ENCODE assay signal across 12 mouse cellular contexts in genomic region chr19:55991791-55992726, GRCm38 (mm10).
A peak's percentile ranks its signal among the peaks of the same experiment; 100 is the strongest.
DNase-seq lines count a peak whose midpoint lies in the region; ATAC-seq lines count a peak whose summit lies in the region.
"Had no signal": no experiment of that assay in that cellular context is flagged by ENCODE, and none has a peak within 500 bp of the region (broad histone marks: within the 10 kb centered on the region; RNA-seq: fewer than 3 reads in every experiment).

No protein-coding gene starts in this region.

- H3K4me1 ChIP-seq in forebrain, embryonic 10.5 days: peaks cover 15% of the 10 kb centered on the region
- no peaks in the 10 kb centered on the region for H3K4me1 ChIP-seq in forebrain, embryonic 11.5 days (replicated peaks; ENCODE audit: control insufficient read depth, insufficient read depth, low read length)
- H3K4me1 ChIP-seq in neural tube, embryonic 11.5 days (ENCODE audit: control insufficient read depth, insufficient read depth, low read length): peaks cover 3% of the 10 kb centered on the region; the same call in 1 of the 2 replicates
- H3K4me1 ChIP-seq in neural tube, embryonic 15.5 days: peaks cover 14% of the 10 kb centered on the region
- H3K4me1 ChIP-seq: heart, embryonic 12.5 days had no signal

- DNase-seq in forebrain, embryonic 10.5 days (ENCODE audit: extremely low spot score, low spot score): no peak
- no peak for DNase-seq in forebrain, embryonic 11.5 days (ENCODE audit: low spot score)
- DNase-seq in neural tube, embryonic 11.5 days (ENCODE audit: low spot score): no peak
- peak; percentile 50 to 72 for DNase-seq in frontal cortex, adult 2 months (ENCODE audit: extremely low spot score in 1 of 2, low spot score in 1 of 2)
- no peak for DNase-seq in cerebellum, adult 11 months
- DNase-seq in cerebellum, adult 11-12 months: no peak
- DNase-seq in adrenal gland, adult 18-20 months (ENCODE audit: low spot score in 2 of 2): no peak
- DNase-seq: B cell, adult 2 months; thymus, adult 2 months had no signal

- no peak overlapping the region for H3K4me3 ChIP-seq in forebrain, embryonic 10.5 days
- H3K4me3 ChIP-seq in forebrain, embryonic 11.5 days (ENCODE audit: low read depth, low read length): no peak overlapping the region
- no peak overlapping the region for H3K4me3 ChIP-seq in neural tube, embryonic 11.5 days (ENCODE audit: low read depth, low read length)
- no peak overlapping the region for H3K4me3 ChIP-seq in neural tube, embryonic 15.5 days (replicated peaks)
- H3K4me3 ChIP-seq: heart, embryonic 12.5 days had no signal

- peaks cover 20% of the 10 kb centered on the region for H3K27me3 ChIP-seq in forebrain, embryonic 10.5 days (ENCODE audit: poor library complexity, severe bottlenecking)
- no peaks in the 10 kb centered on the region; the same call in 1 of the 2 replicates for H3K27me3 ChIP-seq in forebrain, embryonic 11.5 days (ENCODE audit: control insufficient read depth, insufficient read depth, low read length)
- H3K27me3 ChIP-seq in neural tube, embryonic 11.5 days (ENCODE audit: control insufficient read depth, insufficient read depth, low read length): peaks cover 2% of the 10 kb centered on the region; the same call in 1 of the 2 replicates
- no peaks in the 10 kb centered on the region for H3K27me3 ChIP-seq in neural tube, embryonic 15.5 days (replicated peaks)
- H3K27me3 ChIP-seq: heart, embryonic 12.5 days had no signal

- no peaks in the 10 kb centered on the region for H3K9me3 ChIP-seq in forebrain, embryonic 10.5 days
- H3K9me3 ChIP-seq in forebrain, embryonic 11.5 days (ENCODE audit: control insufficient read depth, low read length): no peaks in the 10 kb centered on the region
- H3K9me3 ChIP-seq in neural tube, embryonic 11.5 days (ENCODE audit: control insufficient read depth, low read length): no peaks in the 10 kb centered on the region
- H3K9me3 ChIP-seq in neural tube, embryonic 15.5 days (replicated peaks): no peaks in the 10 kb centered on the region
- H3K9me3 ChIP-seq: heart, embryonic 12.5 days had no signal

- no peak for ATAC-seq in forebrain, embryonic 11.5 days (replicated peaks; ENCODE audit: low FRiP score)
- ATAC-seq in neural tube, embryonic 11.5 days (ENCODE audit: insufficient read depth, low FRiP score, low TSS enrichment): no peak
- ATAC-seq in neural tube, embryonic 15.5 days (ENCODE audit: low FRiP score): no peak

- WGBS in forebrain, embryonic 10.5 days: 83% methylated on average over 21 of the region's 21 CpGs
- WGBS in forebrain, embryonic 11.5 days: 70% methylated on average over 21 of the region's 21 CpGs
- whole genome bisulfite sequencing in neural tube, embryonic 11.5 days: 54% methylated on average over 21 of the region's 21 CpGs
- 35% methylated on average over 21 of the region's 21 CpGs for WGBS in neural tube, embryonic 15.5 days

- no peaks in the 10 kb centered on the region for H3K36me3 ChIP-seq in forebrain, embryonic 10.5 days (replicated peaks)
- H3K36me3 ChIP-seq in forebrain, embryonic 11.5 days (ENCODE audit: control insufficient read depth, insufficient read depth, low read length): no peaks in the 10 kb centered on the region
- H3K36me3 ChIP-seq in neural tube, embryonic 11.5 days (ENCODE audit: control insufficient read depth, insufficient read depth, low read length): no peaks in the 10 kb centered on the region
- no peaks in the 10 kb centered on the region for H3K36me3 ChIP-seq in neural tube, embryonic 15.5 days
- H3K36me3 ChIP-seq: heart, embryonic 12.5 days had no signal

- H3K4me2 ChIP-seq in forebrain, embryonic 11.5 days (ENCODE audit: low read depth, low read length, severe bottlenecking): no peak overlapping the region
- H3K4me2 ChIP-seq in neural tube, embryonic 11.5 days (ENCODE audit: low read depth): 0 out of 2 replicates have a peak overlapping the region, but pooled peaks have one; percentile 2
- no peak overlapping the region for H3K4me2 ChIP-seq in neural tube, embryonic 15.5 days
- H3K4me2 ChIP-seq: heart, embryonic 12.5 days had no signal

- H3K27ac ChIP-seq in forebrain, embryonic 10.5 days: 0 out of 2 replicates have a peak overlapping the region, but pooled peaks have one; percentile 48
- no peak overlapping the region for H3K27ac ChIP-seq in forebrain, embryonic 11.5 days (ENCODE audit: low read depth, low read length)
- H3K27ac ChIP-seq in neural tube, embryonic 11.5 days (ENCODE audit: low read depth, low read length): no peak overlapping the region
- H3K27ac ChIP-seq in neural tube, embryonic 15.5 days (replicated peaks): no peak overlapping the region
- H3K27ac ChIP-seq: liver, embryonic 14.5 days had no signal

- H3K9ac ChIP-seq in forebrain, embryonic 11.5 days (ENCODE audit: low read length): no peak overlapping the region
- no peak overlapping the region for H3K9ac ChIP-seq in neural tube, embryonic 11.5 days (ENCODE audit: low read length)
- H3K9ac ChIP-seq in neural tube, embryonic 15.5 days (replicated peaks): no peak overlapping the region
- H3K9ac ChIP-seq: heart, embryonic 12.5 days; liver, embryonic 14.5 days had no signal

Comparison
In these comparisons a context has a peak if more than half of its experiments do, and no peak if none do; other contexts are left out.
1. DNase-seq: peak in frontal cortex, adult 2 months (2 of 2); none in forebrain, embryonic 10.5 days (single experiment), forebrain, embryonic 11.5 days (single experiment), neural tube, embryonic 11.5 days (single experiment), cerebellum, adult 11 months (single experiment), cerebellum, adult 11-12 months (single experiment) and adrenal gland, adult 18-20 months (0 of 2).